Mouse (Mus musculus) midbrain, embryonic 10.5 days (tissue): ENCODE results near the gene Mast4. TPM values are rescaled to one million over a fixed set of nuclear protein-coding genes. Genes with fewer than 3 reads are reported as not detected.

ENCODE experiments used
- DNase-seq: peaks from one replicate; pipeline ENCODE4 v3.0.0-alpha.2; 2017; ENCODE audit warnings: low spot score
- H3K27ac ChIP-seq: fragments of 300-500 bp; sonication (generic); replicated peaks from 2 replicates; pipeline ENCODE4 v1.5.1; 2016; ENCODE audit warnings: mild to moderate bottlenecking
- H3K27me3 ChIP-seq: fragments of 300-500 bp; sonication (generic); 2 replicates; pipeline ENCODE4 v1.6.1; 2016; ENCODE audit warnings: low read depth, mild to moderate bottlenecking; ENCODE audit not compliant: poor library complexity, severe bottlenecking
- H3K36me3 ChIP-seq: fragments of 300-500 bp; sonication (generic); 2 replicates; pipeline ENCODE4 v1.6.1; 2016; ENCODE audit warnings: mild to moderate bottlenecking, moderate library complexity
- H3K4me1 ChIP-seq: fragments of 300-500 bp; sonication (generic); 2 replicates; pipeline ENCODE4 v1.6.1; 2016
- H3K4me3 ChIP-seq: fragments of 300-500 bp; sonication (generic); 2 replicates; pipeline ENCODE4 v1.5.1; 2016; ENCODE audit warnings: mild to moderate bottlenecking, moderate library complexity
- H3K9me3 ChIP-seq: fragments of 300-500 bp; sonication (generic); replicated peaks from 2 replicates; pipeline ENCODE4 v1.6.1; 2016; ENCODE audit warnings: mild to moderate bottlenecking
- WGBS: fragments of 180-500 bp; shearing (Covaris S2); methylation state at CpG from one replicate; pipeline ENCODE4 v1.1.7; 2016; 5-methylcytosine and 5-hydroxymethylcytosine counted together
- polyA plus RNA-seq: library from polyadenylated mRNA; unstranded; fragments of >200 nt; fragmentation: Nextera tagmentation; extraction: Ambion mirVana; gene quantifications from 2 replicates; pipeline ENCODE4 v1.2.1, GENCODE M21; 2016

Gene Mast4
- polyA plus RNA-seq, 1 experiment from 2014 or later: 19.0 TPM

DNA sequence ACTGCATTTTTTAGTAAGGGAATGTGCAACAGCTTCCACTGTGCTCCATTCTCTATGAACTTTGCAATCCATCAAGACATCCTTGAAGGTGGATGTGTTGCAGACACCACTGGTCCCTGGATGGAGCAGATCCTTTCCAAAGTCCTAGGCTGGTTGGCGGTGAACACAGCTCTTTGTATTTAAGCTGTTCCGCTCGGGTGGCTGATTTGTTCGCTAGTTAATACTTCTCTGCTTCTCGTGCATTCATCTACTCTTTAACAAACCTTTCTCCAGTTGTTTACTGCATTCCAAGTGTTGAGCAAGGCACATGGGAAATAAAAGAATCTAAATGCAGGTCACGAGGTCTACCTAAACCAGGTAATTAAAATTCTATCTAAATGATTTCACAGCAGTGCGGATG lies 384.5 kb downstream of the Mast4 start:
- no peaks in the 10 kb centered on the region for H3K9me3 ChIP-seq
- no peaks in the 10 kb centered on the region; the same call in 1 of the 2 replicates for H3K27me3 ChIP-seq
- no peaks in the 10 kb centered on the region for H3K36me3 ChIP-seq
- no peak overlapping the region for H3K27ac ChIP-seq
- no peak overlapping the region for H3K4me3 ChIP-seq
- peaks cover 24% of the 10 kb centered on the region for H3K4me1 ChIP-seq
- WGBS: 54% methylated on average over 7 of the region's 7 CpGs
- DNase-seq: no peak

DNA sequence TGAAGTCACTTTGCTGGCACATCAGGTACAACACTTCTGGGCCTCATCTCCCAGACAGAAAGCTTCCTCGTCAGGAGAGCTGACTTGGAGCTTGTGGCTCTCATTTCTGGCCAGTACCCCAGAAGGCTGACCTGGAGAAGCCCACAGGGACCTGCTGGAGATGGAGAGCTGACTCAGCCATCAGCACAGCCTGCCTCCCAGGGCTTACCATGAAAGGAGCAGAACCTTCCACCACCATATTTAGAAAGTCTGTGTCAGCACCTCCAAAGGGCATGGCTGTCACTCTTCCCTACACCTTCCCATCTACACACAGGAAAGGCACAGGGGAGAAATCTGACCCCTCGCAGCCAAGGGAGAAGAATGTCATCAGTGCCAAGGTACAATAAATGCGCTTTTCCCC lies 385.3 kb downstream of the Mast4 start:
- peaks cover 24% of the 10 kb centered on the region for H3K4me1 ChIP-seq
- no peaks in the 10 kb centered on the region for H3K36me3 ChIP-seq
- no peak overlapping the region for H3K27ac ChIP-seq
- 81% methylated on average over 3 of the region's 3 CpGs for WGBS
- H3K27me3 ChIP-seq: no peaks in the 10 kb centered on the region; the same call in 1 of the 2 replicates
- H3K4me3 ChIP-seq: no peak overlapping the region
- H3K9me3 ChIP-seq: no peaks in the 10 kb centered on the region
- no peak for DNase-seq

DNA sequence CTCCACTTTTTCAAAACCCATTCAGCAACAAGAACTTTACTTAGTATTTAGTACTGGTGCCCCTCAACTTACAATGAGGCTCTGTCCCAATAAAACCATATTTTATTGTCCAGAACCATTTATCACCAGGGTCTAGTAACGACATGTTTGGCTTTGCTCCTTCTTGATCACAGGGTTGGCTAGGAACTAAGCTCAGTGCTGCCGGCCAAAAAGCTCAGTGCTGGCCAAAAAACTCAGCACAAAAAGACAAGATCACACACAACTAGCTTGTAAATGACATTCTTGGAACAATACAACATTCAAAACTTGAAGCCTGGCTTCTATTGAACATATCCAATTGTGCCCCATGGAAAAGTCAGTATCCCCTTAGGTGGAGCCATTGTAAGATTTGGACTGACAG lies 386.8 kb downstream of the Mast4 start:
- WGBS: 92% methylated on average over 2 of the region's 2 CpGs
- no peak overlapping the region for H3K4me3 ChIP-seq
- H3K4me1 ChIP-seq: peaks cover 24% of the 10 kb centered on the region
- no peaks in the 10 kb centered on the region; the same call in 1 of the 2 replicates for H3K27me3 ChIP-seq
- no peak for DNase-seq
- no peaks in the 10 kb centered on the region for H3K9me3 ChIP-seq
- H3K36me3 ChIP-seq: no peaks in the 10 kb centered on the region
- no peak overlapping the region for H3K27ac ChIP-seq

DNA sequence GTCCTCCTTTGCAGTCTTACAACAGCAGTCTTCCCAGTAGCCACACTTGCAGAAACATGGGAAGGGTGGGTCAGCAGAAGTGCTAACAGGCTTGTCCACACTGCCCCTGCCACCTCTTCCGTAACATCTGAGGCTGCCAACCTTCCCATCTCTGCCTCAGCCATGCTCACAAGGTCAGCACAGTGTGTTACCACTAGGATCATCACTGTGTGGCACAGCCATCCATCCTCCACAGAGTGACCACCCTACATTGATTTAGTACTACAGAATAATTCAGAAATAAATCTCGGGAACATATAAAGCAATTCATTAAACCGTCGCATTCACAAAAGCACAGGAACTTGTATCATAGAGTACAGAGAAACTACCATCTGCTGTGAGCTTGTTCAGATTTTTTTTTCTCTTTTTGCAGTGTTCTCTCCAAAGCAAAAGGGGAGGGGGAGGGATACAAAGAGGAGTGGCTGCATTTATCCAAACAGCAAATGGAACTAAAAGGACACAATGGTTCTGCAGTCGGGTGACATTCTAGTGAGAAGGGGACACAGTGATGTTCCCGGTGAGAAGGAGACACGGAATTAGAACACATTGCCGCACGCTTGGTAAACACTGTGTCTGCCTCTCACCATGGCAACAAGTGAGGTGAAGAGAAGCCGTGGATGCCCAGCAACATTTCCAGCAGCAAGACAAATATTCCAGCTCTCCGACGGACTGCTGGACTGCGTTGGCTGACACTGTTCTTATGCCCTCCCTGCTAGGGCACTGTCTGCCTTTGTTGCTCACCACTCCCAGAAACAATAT lies 388.1 kb downstream of the Mast4 start:
- Histone ChIP-seq H3K27ac (no peak overlapping the region), H3K4me1 (peaks cover 24% of the 10 kb centered on the region), H3K36me3 (no peaks in the 10 kb centered on the region), H3K4me3 (no peak overlapping the region), H3K27me3 (no peaks in the 10 kb centered on the region; the same call in 1 of the 2 replicates), H3K9me3 (no peaks in the 10 kb centered on the region)
- DNase-seq: no peak
- WGBS: 76% methylated on average over 13 of the region's 13 CpGs

DNA sequence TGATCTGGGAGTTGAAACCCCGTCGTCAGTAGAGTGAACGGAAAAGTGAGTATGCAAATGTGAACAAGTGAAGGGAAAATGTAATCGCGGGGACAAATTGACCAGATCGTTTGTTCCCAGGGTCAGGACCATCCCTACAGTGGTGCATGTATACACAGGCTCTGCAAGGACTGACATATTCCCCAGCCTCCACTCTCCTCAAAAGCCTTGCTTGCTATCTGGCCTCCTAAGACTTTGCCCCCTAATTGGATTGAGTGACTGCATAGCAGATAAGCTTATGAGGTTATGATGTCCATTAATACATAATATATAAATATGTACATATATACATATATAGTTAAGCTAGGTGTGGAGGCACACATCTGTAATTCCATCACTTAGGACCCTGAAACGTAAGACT lies 388.8 kb downstream of the Mast4 start:
- 95% methylated on average over 7 of the region's 7 CpGs for WGBS

DNA sequence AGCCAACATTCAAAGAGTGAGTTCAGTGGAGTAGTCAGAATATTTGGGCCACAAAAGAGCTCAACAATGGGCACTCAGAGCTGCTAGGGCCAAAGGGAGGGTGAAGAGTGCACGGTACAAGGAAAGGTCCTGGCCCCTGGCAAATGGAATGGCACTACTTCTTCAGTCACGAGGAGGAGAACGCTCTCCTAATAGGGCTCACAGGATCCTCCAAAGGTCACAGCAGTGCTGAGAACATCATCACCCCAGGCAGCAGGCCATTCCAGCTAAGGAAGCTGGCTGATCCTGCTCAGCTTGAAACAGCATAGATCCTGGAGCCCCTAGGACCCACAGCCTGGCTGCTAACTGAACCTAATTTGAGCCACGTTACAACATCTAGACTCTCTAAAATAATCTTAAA lies 389.8 kb downstream of the Mast4 start:
- Histone ChIP-seq H3K27me3 (no peaks in the 10 kb centered on the region; the same call in 1 of the 2 replicates), H3K4me1 (peaks cover 12% of the 10 kb centered on the region), H3K4me3 (no peak overlapping the region), H3K36me3 (no peaks in the 10 kb centered on the region), H3K27ac (0 out of 2 replicates have a peak overlapping the region, but pooled peaks have one; percentile 28), H3K9me3 (no peaks in the 10 kb centered on the region)
- DNase-seq: no peak
- 83% methylated on average over 4 of the region's 4 CpGs for WGBS

More for the DNA sequence above, 388.8 kb downstream of the Mast4 start:
- Histone ChIP-seq H3K9me3 (no peaks in the 10 kb centered on the region), H3K27me3 (no peaks in the 10 kb centered on the region; the same call in 1 of the 2 replicates), H3K4me1 (peaks cover 21% of the 10 kb centered on the region), H3K27ac (no peak overlapping the region), H3K36me3 (no peaks in the 10 kb centered on the region), H3K4me3 (no peak overlapping the region)
- no peak for DNase-seq

DNA sequence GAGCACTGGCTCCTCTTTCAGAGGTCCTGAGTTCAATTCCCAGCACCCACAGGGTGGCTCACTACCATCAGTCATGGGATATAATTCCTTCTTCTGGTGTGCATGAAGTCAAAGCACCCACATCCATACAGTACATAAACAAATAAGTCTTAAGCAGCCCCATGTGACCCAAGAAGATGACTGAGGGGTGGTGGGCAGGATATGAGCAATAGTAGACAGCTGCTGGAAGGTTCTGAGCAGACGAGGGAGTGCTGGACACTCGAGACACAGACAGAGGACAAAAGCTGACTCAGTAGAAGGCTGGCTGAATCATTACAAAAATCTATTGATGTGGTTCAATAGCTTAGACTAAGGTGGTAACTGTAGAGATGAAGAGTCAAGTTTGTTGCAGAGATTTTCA lies 391.7 kb downstream of the Mast4 start:
- H3K27ac ChIP-seq: no peak overlapping the region
- no peaks in the 10 kb centered on the region for H3K9me3 ChIP-seq
- H3K4me1 ChIP-seq: peaks cover 11% of the 10 kb centered on the region
- 85% methylated on average over 2 of the region's 2 CpGs for WGBS
- no peak overlapping the region for H3K4me3 ChIP-seq
- H3K36me3 ChIP-seq: no peaks in the 10 kb centered on the region
- no peaks in the 10 kb centered on the region for H3K27me3 ChIP-seq
- DNase-seq: no peak

DNA sequence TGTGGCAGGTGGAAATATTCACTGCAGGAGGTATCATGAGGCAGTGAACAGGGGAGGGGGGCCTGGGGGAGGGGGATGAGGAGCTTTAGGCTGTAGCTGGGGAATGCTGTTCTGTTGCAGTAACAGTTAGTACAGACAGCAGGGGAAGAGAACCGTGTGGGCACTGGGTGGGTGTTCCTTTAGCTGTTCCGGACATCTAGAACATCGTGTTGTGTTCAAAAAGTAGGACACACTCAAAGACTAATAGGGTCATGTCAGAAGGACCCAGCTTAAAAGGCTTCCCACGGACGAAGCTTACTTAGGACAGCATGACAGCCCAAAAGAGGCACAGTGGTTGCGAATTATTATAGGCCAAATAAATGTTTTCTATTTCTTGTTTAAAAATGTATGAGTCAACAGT lies 393.8 kb downstream of the Mast4 start:
- Histone ChIP-seq H3K36me3 (no peaks in the 10 kb centered on the region), H3K9me3 (no peaks in the 10 kb centered on the region), H3K4me3 (no peak overlapping the region), H3K27me3 (no peaks in the 10 kb centered on the region), H3K4me1 (no peaks in the 10 kb centered on the region), H3K27ac (no peak overlapping the region)
- no peak for DNase-seq
- WGBS: 89% methylated on average over 6 of the region's 6 CpGs

DNA sequence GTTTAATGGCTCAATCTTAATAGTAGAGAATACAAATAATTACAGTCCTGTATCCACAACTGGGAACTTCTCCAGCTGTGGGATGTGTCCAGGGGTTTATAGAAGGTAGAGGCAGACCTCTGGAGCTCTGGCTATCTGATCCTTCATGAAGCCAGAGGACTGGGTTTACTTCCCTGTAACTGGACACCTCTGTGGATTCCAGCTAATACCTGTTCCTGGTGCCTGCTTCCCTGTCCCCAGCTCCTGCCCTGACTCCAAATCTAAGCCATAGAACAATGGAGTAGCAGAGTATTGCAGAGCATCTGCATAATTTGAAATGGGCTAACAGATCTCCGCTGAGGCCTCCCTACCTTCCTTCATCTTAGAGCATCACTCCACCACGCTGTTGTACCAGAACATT lies 398.1 kb downstream of the Mast4 start:
- Histone ChIP-seq H3K27me3 (no peaks in the 10 kb centered on the region), H3K27ac (no peak overlapping the region), H3K9me3 (no peaks in the 10 kb centered on the region), H3K4me1 (no peaks in the 10 kb centered on the region), H3K36me3 (no peaks in the 10 kb centered on the region), H3K4me3 (no peak overlapping the region)
- 97% methylated on average over 2 of the region's 2 CpGs for WGBS
- DNase-seq: no peak

DNA sequence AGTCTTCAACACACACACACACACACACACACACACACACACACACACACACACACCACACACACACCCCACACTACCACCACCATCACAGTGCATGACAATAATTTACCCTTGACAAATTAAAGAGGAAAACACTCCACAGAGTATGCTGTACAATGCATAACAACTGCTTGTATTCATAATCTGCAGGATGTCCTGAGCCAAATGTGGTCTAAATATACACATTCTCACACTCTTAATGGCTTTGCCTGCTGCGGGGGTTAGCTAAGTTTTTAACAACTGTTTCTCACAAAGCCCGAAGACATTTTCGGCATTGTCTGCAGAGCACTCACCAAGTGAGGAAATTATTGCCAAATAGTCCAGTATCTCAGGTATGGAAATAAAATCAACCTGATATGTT lies 398.5 kb downstream of the Mast4 start:
- Histone ChIP-seq H3K36me3 (no peaks in the 10 kb centered on the region), H3K4me3 (no peak overlapping the region), H3K9me3 (no peaks in the 10 kb centered on the region), H3K27ac (no peak overlapping the region), H3K4me1 (no peaks in the 10 kb centered on the region), H3K27me3 (no peaks in the 10 kb centered on the region)
- DNase-seq: no peak
- 89% methylated on average over 3 of the region's 3 CpGs for WGBS

DNA sequence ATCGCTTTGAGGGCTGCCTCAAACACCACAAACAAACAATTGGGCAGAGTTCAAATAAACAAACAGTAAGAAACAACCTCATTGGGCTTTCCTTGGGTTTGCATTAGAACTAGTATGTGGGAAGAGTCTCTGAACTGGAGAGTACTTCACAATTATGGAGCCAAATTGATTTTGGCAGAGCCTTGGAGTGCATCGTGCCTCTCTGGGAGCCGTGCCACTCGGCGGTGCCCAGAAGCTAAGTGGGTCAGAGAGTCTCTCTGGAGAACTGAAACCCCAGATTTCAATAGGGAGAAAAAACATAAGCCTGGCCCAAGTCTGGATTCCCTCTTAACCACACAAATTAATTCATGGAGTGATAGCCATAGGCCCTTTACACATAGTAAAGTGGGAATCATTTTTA lies 400.6 kb downstream of the Mast4 start:
- no peak for DNase-seq
- Histone ChIP-seq H3K27me3 (no peaks in the 10 kb centered on the region), H3K4me1 (no peaks in the 10 kb centered on the region), H3K4me3 (no peak overlapping the region), H3K27ac (no peak overlapping the region), H3K36me3 (no peaks in the 10 kb centered on the region), H3K9me3 (no peaks in the 10 kb centered on the region)
- 94% methylated on average over 5 of the region's 5 CpGs for WGBS

DNA sequence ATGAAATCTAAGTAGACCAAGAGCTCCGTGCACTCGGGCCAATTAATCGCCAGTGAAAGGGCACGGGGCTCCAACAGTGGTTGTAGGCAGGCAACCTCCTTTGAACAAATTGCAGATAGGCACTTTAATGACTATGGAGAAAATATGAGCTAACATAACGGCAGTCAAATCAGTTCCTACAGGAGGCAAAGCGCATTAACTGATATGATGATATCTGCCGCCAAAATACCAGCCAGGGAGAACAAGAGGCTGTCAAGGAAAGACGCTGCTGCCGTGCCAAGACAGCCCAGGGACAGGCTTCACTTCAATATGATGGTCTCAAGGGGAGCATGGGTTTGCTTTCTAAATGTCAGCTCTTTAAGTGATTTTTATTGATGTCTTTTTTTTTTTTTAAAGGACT lies 401.9 kb downstream of the Mast4 start:
- Histone ChIP-seq H3K9me3 (no peaks in the 10 kb centered on the region), H3K4me3 (no peak overlapping the region), H3K36me3 (no peaks in the 10 kb centered on the region), H3K27me3 (no peaks in the 10 kb centered on the region), H3K27ac (no peak overlapping the region), H3K4me1 (no peaks in the 10 kb centered on the region)
- no peak for DNase-seq
- 96% methylated on average over 9 of the region's 9 CpGs for WGBS

DNA sequence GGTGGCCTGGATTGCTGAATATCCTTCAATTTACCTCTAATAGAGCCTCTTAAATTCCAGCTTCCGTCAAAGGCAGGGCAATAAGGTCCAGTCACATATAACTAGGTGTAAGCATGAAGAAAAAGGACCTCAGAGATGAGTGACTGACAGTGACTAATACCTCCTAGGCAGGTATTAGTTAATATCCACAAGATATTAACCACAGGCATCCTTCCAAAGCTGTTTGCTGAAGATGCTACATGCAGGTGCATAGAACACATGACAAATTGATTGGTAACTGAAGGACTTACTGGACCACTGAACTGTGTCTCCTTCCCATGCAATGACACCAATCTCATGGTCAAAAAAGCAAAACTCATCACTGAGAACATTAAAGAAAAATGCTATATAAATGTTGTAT lies 402.3 kb downstream of the Mast4 start:
- Histone ChIP-seq H3K36me3 (no peaks in the 10 kb centered on the region), H3K27me3 (no peaks in the 10 kb centered on the region), H3K4me1 (no peaks in the 10 kb centered on the region), H3K4me3 (no peak overlapping the region), H3K9me3 (no peaks in the 10 kb centered on the region), H3K27ac (no peak overlapping the region)
- no peak for DNase-seq
- WGBS: 93% methylated on average over 1 of the region's 1 CpGs
